8 mouse cellular contexts compared by ENCODE assay signal in the genomic region with DNA sequence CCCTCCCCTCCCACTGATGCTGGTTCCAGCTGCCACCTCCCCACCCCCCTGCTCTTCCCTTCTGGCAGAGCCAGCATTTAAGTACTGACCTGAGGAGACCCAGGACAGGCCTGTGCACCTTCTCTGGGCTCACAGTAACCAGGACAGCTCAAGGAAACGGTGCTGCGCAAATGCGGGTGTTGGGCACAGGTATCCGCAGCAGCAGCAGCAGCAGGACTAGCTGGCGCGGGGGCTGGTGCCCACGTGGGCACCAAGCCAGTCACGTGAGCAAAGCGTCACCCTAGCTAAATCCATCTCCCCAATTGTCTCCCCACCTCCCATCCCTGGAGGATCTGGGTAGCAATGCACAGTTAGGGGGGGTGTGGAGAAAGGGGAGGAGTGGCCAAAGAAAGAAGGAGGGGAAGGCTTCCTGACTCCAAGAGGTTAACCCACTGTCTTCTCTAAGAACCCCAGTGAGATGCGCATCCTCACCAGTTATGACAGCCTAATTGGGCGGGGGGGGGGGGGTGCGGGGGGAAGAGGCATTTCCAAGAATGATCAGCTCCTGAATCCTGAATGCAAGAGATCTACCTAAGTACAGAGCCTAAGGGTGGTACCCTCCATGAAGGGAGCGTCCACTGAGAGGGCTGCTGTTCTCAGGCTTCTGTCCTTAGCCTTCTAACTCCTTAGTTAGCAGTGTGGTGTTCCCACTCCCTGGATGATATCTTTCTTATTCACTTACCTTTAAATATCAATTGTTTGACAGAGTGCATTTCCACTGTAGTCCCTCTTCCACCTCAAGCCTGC. TPM values are rescaled to one million over a fixed set of nuclear protein-coding genes. Genes with fewer than 3 reads are reported as not detected.
DNase-seq lines count a peak whose midpoint lies in the region; ATAC-seq lines count a peak whose summit lies in the region.

A gene (minus strand): TSS at position 252 of the 786 bp plus-strand sequence.

- 34% methylated on average over 11 of the region's 13 CpGs for WGBS in liver, embryonic 11.5 days
- WGBS in forebrain, embryonic 15.5 days: 27% methylated on average over 11 of the region's 13 CpGs

- H3K4me3 ChIP-seq in liver, embryonic 11.5 days (ENCODE audit: low read depth, low read length): peak within 1 kb of the TSS; percentile 12; the same call in 1 of the 2 replicates
- H3K4me3 ChIP-seq in forebrain, embryonic 15.5 days: peak within 1 kb of the TSS; percentile 45

- peak within 1 kb of the TSS; percentile 34; the same call in 1 of the 2 replicates for H3K4me2 ChIP-seq in liver, embryonic 11.5 days
- H3K4me2 ChIP-seq in forebrain, embryonic 15.5 days (replicated peaks): peak within 1 kb of the TSS; percentile 54

- no peak for ATAC-seq in liver, embryonic 11.5 days (replicated peaks; ENCODE audit: low FRiP score)
- peak; percentile 94 for ATAC-seq in forebrain, embryonic 15.5 days (replicated peaks)

- peaks cover 11% of the 10 kb centered on the region; the same call in 1 of the 2 replicates for H3K27me3 ChIP-seq in liver, embryonic 11.5 days (replicated peaks; ENCODE audit: control insufficient read depth, insufficient read depth, low read length)
- H3K27me3 ChIP-seq in forebrain, embryonic 15.5 days: no peaks in the 10 kb centered on the region

- no peak within 1 kb of the TSS for H3K9ac ChIP-seq in liver, embryonic 11.5 days (ENCODE audit: low read depth, low read length)
- H3K9ac ChIP-seq in forebrain, embryonic 15.5 days (replicated peaks): peak within 1 kb of the TSS; percentile 51

- no peaks in the 10 kb centered on the region for H3K9me3 ChIP-seq in liver, embryonic 11.5 days (ENCODE audit: control insufficient read depth, low read length)
- no peaks in the 10 kb centered on the region for H3K9me3 ChIP-seq in forebrain, embryonic 15.5 days

- H3K36me3 ChIP-seq in liver, embryonic 11.5 days (ENCODE audit: control insufficient read depth, insufficient read depth, low read length): no peaks in the 10 kb centered on the region
- H3K36me3 ChIP-seq in forebrain, embryonic 15.5 days: no peaks in the 10 kb centered on the region

- no peaks in the 10 kb centered on the region for H3K4me1 ChIP-seq in liver, embryonic 11.5 days (replicated peaks; ENCODE audit: control insufficient read depth, insufficient read depth, low read length)
- H3K4me1 ChIP-seq in forebrain, embryonic 15.5 days: no peaks in the 10 kb centered on the region

- DNase-seq in liver, embryonic 11.5 days (ENCODE audit: low spot score): no peak
- DNase-seq in liver: no peak
- peak; percentile 10 to 28 for DNase-seq in layer of hippocampus, postnatal 14 days (ENCODE audit: low spot score in 2 of 2)
- DNase-seq in neural tube, embryonic 10.5 days (ENCODE audit: extremely low spot score, low spot score): peak; percentile 14
- DNase-seq in urinary bladder, postnatal 36 days (ENCODE audit: low spot score in 2 of 2): no peak
- DNase-seq in gastrocnemius, adult 8-10 months (ENCODE audit: low spot score in 2 of 2): no peak
- no peak for DNase-seq in lung, postnatal 10 days

- no peak within 1 kb of the TSS for H3K27ac ChIP-seq in liver, embryonic 11.5 days (ENCODE audit: low read depth, low read length)
- H3K27ac ChIP-seq in forebrain, embryonic 15.5 days (replicated peaks): no peak within 1 kb of the TSS

RNA-seq across cellular contexts. Expression of the gene that starts here (rescaled TPM):
- 0.41 TPM in 1 of 2 replicates, not detected in the other for polyA plus RNA-seq in liver, embryonic 11.5 days (2014; fragmentation: Nextera tagmentation; extraction: Ambion mirVana)
- 22.1 and 22.2 TPM in 2 replicates for polyA plus RNA-seq in forebrain, embryonic 15.5 days (2015; fragmentation: Nextera tagmentation; extraction: Ambion mirVana)
- total RNA-seq in layer of hippocampus, postnatal 14 days (2021): 10 to 100 TPM; 51.9 to 82.1 TPM
- total RNA-seq in gastrocnemius, adult 8-10 months (2022): under 1 TPM in 2 of 4 experiments, not detected in 2; 0.29 to 0.32 TPM

Comparison
In these comparisons a context has a peak if more than half of its experiments do, and no peak if none do; other contexts are left out.
1. RNA of the gene that starts here (total RNA-seq): 51.9 to 82.1 TPM in layer of hippocampus, postnatal 14 days; 0.29 to 0.32 TPM in gastrocnemius, adult 8-10 months; every median in the first group is over 10 times any median in the second.
2. RNA of the gene that starts here (polyA plus RNA-seq): 22.1 to 22.2 TPM in forebrain, embryonic 15.5 days; 0.41 TPM in liver, embryonic 11.5 days; every median in the first group is over 10 times any median in the second.
3. DNase-seq: peak in layer of hippocampus, postnatal 14 days (2 of 2) and neural tube, embryonic 10.5 days (single experiment); none in liver, embryonic 11.5 days (single experiment), liver (single experiment), urinary bladder, postnatal 36 days (0 of 2), gastrocnemius, adult 8-10 months (0 of 2) and lung, postnatal 10 days (single experiment).